Mouse (Mus musculus) lung, adult 18-20 months (tissue): ENCODE data around the gene Hpcal4.
"Not testable (repeated sequence)": the region's sequence is repeated elsewhere in the genome, so short reads cannot be mapped to it uniquely, and the experiment has no call there.

Experiments used
- DNase-seq, 2 experiments: peaks; one replicate each; pipeline ENCODE4 v3.0.0; 2022; ENCODE audit warnings: mixed read lengths in 2 of 2

The Hpcal4 gene

GRCm38 (mm10) chr4:123182328-123183238, at the start of gene Hpcal4:
Hpcal4 (plus strand) TSS chr4:123183227.
- peak; percentile 18 to 20 for DNase-seq

DNA sequence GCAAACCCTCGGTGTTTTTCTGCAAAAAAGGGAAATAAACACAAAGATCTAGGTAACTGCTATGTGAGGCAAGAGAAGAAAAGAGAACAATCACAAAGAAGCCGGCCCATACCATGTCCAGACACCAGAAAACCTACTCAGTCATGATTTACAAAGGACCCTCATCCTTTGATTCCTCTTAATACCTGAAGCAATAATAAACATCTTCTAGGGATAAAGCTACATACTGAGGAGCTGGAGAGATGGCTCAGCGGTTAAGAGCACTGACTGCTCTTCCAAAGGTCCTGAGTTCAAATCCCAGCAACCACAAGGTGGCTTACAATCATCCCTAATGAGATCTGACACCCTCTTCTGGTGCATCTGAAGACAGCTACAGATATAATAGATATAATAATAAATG, 45.5 kb upstream of the Hpcal4 start:
- no peak for DNase-seq

- peak; percentile 73 to 74 for DNase-seq
Measured at GRCm38 (mm10) chr4:123139513-123140154, 43.4 kb upstream of the Hpcal4 start, which contains the start of gene Ppie. Ppie (minus strand) TSS chr4:123139951.

DNA sequence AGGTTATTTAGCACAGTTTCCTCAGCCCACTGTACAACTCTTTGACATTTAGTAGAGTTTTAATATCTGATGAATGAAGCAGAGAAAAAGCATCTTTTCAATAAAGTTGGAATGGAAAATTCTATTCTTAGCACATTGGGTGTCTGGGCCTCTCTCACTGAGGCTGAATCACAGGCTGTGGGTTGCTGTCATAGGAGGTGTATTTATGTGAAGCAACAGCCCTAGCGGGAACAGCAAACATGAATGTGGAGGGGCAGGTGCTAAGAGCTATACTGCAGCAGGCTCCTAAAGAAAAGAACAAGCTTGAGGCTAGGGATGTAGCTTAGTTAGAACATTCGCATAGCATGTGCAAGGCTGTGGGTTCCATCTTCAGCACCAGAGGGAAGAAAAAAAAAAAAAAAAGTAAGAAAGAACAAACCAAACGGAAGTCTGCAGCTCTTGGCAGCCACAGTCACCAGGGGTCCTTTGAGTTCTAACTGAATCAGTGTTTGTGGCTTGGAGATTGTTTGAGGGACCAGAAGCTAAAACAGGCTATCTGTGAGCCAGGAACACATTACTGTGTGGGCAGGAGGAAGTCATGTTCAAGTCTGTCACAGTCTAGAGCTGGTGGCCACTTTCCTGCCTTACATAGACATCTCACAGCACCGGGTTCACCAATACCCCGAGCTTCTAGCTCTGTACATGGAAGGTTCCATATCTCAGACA, 35.4 kb upstream of the Hpcal4 start:
- DNase-seq, result no peak

GRCm38 (mm10) chr4:123152003-123152402, 31.0 kb upstream of the Hpcal4 start:
- no peak for DNase-seq

DNA sequence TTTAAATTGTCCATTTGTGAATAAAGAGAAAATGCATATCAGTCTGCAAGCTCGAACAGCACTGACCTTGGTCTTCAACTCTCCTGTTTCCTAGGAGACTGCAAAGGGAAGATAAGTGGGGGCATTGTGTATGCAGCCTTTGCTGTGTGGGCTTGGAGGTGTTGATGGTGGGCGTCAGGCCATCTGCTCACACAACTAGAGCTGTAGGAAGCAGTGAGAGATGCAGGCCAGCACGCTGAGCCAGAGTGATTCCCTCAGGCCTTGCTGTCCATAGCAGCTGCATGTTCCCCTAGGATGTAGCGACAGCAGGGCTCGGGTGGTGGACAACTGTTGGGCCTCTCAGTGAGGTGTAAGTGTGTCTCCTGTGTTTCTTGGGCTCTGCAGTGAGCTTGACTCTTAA, 30.1 kb upstream of the Hpcal4 start:
- DNase-seq, result no peak

DNA sequence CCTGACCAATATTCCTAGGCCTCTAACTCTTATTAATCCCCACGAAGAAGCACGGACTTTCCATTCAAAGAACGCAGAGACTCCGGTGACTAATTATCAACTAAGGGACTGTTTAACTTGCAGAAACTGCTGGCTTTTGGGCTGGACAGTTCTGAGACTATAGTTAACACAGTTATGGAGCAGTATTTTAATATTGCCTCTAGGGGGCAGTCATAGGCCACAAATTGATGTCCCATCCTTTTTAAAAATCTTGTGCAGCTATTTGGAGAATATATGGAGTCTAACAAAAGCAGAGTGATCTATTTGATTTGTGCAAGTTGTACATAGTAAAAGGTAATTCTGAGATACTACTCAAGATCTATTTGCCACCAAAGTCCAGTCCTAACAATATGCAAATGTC, 28.0 kb upstream of the Hpcal4 start:
- no peak for DNase-seq

GRCm38 (mm10) chr4:123155427-123155826, 27.6 kb upstream of the Hpcal4 start:
- DNase-seq, result no peak

GRCm38 (mm10) chr4:123155840-123156239, 27.2 kb upstream of the Hpcal4 start:
- DNase-seq, result no peak

GRCm38 (mm10) chr4:123160571-123160970, 22.5 kb upstream of the Hpcal4 start:
- DNase-seq, result no peak

DNA sequence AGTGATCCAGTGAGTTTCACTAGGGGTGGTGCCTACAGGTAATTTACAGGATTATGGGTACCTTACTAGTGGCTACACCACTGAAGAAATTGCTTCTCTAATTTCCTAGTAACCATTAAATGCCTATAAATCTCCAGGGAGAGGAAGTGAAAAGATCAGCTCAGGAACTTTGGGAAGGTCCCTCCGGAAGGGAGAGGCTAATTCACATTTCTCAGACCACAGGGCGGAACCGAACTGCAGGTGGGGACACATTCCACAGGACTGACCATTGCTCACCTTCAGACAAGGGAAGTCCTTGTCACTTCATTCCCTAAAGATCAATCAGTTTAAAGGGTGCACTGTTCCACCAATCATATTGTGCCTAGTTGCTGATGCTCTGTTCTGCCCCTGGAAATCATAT, 21.8 kb upstream of the Hpcal4 start:
- not testable (repeated sequence) for DNase-seq

GRCm38 (mm10) chr4:123162305-123162917, 20.6 kb upstream of the Hpcal4 start:
- no peak for DNase-seq

- no peak for DNase-seq
Measured at GRCm38 (mm10) chr4:123164157-123164556, 18.9 kb upstream of the Hpcal4 start.

GRCm38 (mm10) chr4:123171811-123172210, 11.2 kb upstream of the Hpcal4 start:
- no peak for DNase-seq

GRCm38 (mm10) chr4:123183239-123184056, 421 bp downstream of the Hpcal4 start:
- peak; percentile 78 to 85 for DNase-seq

GRCm38 (mm10) chr4:123184816-123185215, 1.8 kb downstream of the Hpcal4 start:
- no peak for DNase-seq

GRCm38 (mm10) chr4:123192336-123192735, 9.3 kb downstream of the Hpcal4 start:
- DNase-seq, result no peak

GRCm38 (mm10) chr4:123193791-123194190, 10.8 kb downstream of the Hpcal4 start:
- no peak for DNase-seq

DNA sequence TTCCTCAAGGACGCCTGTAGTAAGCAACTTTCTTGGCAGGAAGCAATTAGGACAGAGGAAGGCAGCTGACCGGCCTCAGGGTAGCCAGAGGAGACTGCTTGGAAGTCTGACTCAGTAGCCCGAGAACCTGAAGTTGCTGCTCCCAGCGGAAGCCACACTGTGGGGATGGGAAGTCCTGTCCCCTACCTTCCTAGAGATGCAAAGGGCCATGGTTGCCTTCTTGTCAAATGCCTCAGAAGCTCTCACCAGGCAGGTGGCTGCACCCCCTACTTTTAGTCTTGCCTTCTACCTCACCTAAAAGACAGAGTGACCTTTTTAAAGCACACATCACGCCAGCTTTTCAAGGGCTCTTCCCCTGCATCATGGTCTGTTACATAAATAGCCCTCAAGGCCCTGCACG, 13.7 kb downstream of the Hpcal4 start:
- DNase-seq, result no peak

DNA sequence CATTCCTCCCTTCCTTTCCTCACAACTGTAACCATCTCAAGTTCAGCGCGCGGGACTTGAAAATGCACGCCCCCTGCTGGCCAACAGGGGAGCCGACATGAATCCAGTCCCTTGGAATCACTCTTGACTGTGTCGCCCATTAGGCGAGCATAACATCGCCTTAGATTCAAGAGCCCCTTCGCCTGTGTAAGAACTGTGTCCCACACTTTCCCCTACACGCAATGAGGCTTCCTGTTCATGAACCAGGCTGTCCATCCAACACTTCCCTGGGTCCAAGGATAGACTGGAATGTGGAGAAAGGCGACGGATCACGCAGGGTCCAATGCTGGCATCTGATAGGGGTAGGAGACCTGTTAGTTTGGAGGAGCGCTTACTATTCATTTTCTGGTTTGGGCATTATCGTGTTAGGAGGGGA, 17.8 kb downstream of the Hpcal4 start:
- peak; percentile 52 to 57 for DNase-seq

GRCm38 (mm10) chr4:123201186-123202093, 18.4 kb downstream of the Hpcal4 start, which contains the start of gene Nt5c1a:
Nt5c1a (plus strand) TSS chr4:123201504.
- DNase-seq, result peak; percentile 11 to 14
